7 mouse cellular contexts compared by ENCODE assay signal in genomic region chr11:103402198-103402597, GRCm38 (mm10). TPM values are rescaled to one million over a fixed set of nuclear protein-coding genes. Genes with fewer than 3 reads are reported as not detected.
DNase-seq lines count a peak whose midpoint lies in the region; ATAC-seq lines count a peak whose summit lies in the region.

No protein-coding gene starts in this region.

- no peaks in the 10 kb centered on the region for H3K4me1 ChIP-seq in limb, embryonic 11.5 days (ENCODE audit: control insufficient read depth, insufficient read depth, low read length)
- no peaks in the 10 kb centered on the region for H3K4me1 ChIP-seq in limb, embryonic 10.5 days
- no peaks in the 10 kb centered on the region for H3K4me1 ChIP-seq in intestine, embryonic 14.5 days (replicated peaks; ENCODE audit: control insufficient read depth, insufficient read depth, low read length)
- H3K4me1 ChIP-seq in stomach, embryonic 16.5 days (ENCODE audit: control insufficient read depth, insufficient read depth, low read length), result peaks cover 3% of the 10 kb centered on the region; the same call in 1 of the 2 replicates

- peak; percentile 57 for DNase-seq in limb, embryonic 11.5 days (ENCODE audit: low spot score)
- DNase-seq in limb, embryonic 10.5 days (ENCODE audit: low spot score), result no peak
- DNase-seq in MN1 (ENCODE audit: low spot score), result peak; percentile 39
- DNase-seq in cerebellum, adult 18-20 months, result peak; percentile 53 to 61
- DNase-seq in intestine, embryonic 14.5 days (ENCODE audit: low spot score), result peak; percentile 59

- no peak overlapping the region for H3K9ac ChIP-seq in limb, embryonic 11.5 days (ENCODE audit: low read length)
- H3K9ac ChIP-seq in intestine, embryonic 14.5 days (ENCODE audit: low read length), result no peak overlapping the region
- H3K9ac ChIP-seq in stomach, embryonic 16.5 days (ENCODE audit: low read length), result no peak overlapping the region

- H3K9me3 ChIP-seq in limb, embryonic 11.5 days (ENCODE audit: control insufficient read depth, low read length), result no peaks in the 10 kb centered on the region
- H3K9me3 ChIP-seq in limb, embryonic 10.5 days (replicated peaks), result no peaks in the 10 kb centered on the region
- H3K9me3 ChIP-seq in intestine, embryonic 14.5 days (ENCODE audit: control insufficient read depth, low read length), result no peaks in the 10 kb centered on the region
- no peaks in the 10 kb centered on the region for H3K9me3 ChIP-seq in stomach, embryonic 16.5 days (replicated peaks; ENCODE audit: control insufficient read depth, low read length)

- no peaks in the 10 kb centered on the region for H3K27me3 ChIP-seq in limb, embryonic 11.5 days (ENCODE audit: control insufficient read depth, insufficient read depth, low read length)
- H3K27me3 ChIP-seq in limb, embryonic 10.5 days (ENCODE audit: low read depth, poor library complexity, severe bottlenecking), result no peaks in the 10 kb centered on the region
- no peaks in the 10 kb centered on the region for H3K27me3 ChIP-seq in intestine, embryonic 14.5 days (replicated peaks; ENCODE audit: control insufficient read depth, insufficient read depth, low read length)
- H3K27me3 ChIP-seq in stomach, embryonic 16.5 days (ENCODE audit: control insufficient read depth, insufficient read depth, low read length), result no peaks in the 10 kb centered on the region

- no peaks in the 10 kb centered on the region for H3K36me3 ChIP-seq in limb, embryonic 11.5 days (ENCODE audit: control insufficient read depth, insufficient read depth, low read length)
- H3K36me3 ChIP-seq in limb, embryonic 10.5 days, result peaks cover 28% of the 10 kb centered on the region
- no peaks in the 10 kb centered on the region; the same call in 1 of the 2 replicates for H3K36me3 ChIP-seq in intestine, embryonic 14.5 days (ENCODE audit: control insufficient read depth, insufficient read depth, low read length)
- no peaks in the 10 kb centered on the region; the same call in 1 of the 2 replicates for H3K36me3 ChIP-seq in stomach, embryonic 16.5 days (ENCODE audit: control insufficient read depth, insufficient read depth, low read length)

- H3K4me2 ChIP-seq in limb, embryonic 11.5 days (ENCODE audit: low read depth, severe bottlenecking), result no peak overlapping the region
- H3K4me2 ChIP-seq in intestine, embryonic 14.5 days (ENCODE audit: low read length), result no peak overlapping the region
- H3K4me2 ChIP-seq in stomach, embryonic 16.5 days (ENCODE audit: low read depth, low read length), result no peak overlapping the region

- ATAC-seq in limb, embryonic 11.5 days (ENCODE audit: insufficient number of reproducible peaks, low FRiP score, low TSS enrichment, low read depth), result no peak
- no peak for ATAC-seq in intestine, embryonic 14.5 days (replicated peaks; ENCODE audit: low FRiP score, low TSS enrichment, low read depth)
- peak; percentile 55 for ATAC-seq in megakaryocyte, adult 5-6 weeks (ENCODE audit: poor library complexity, severe bottlenecking)
- peak; percentile 32; the same call in 1 of the 2 replicates for ATAC-seq in stomach, embryonic 16.5 days (ENCODE audit: insufficient read depth, low FRiP score)

- no peak overlapping the region for H3K4me3 ChIP-seq in limb, embryonic 11.5 days (ENCODE audit: low read depth, low read length)
- no peak overlapping the region for H3K4me3 ChIP-seq in limb, embryonic 10.5 days
- no peak overlapping the region for H3K4me3 ChIP-seq in intestine, embryonic 14.5 days (ENCODE audit: low read depth, low read length)
- H3K4me3 ChIP-seq in stomach, embryonic 16.5 days (replicated peaks; ENCODE audit: low read length), result no peak overlapping the region

- WGBS in limb, embryonic 11.5 days, result 67% methylated on average over 2 of the region's 2 CpGs
- 72% methylated on average over 2 of the region's 2 CpGs for WGBS in limb, embryonic 10.5 days
- WGBS in intestine, embryonic 14.5 days, result 63% methylated on average over 2 of the region's 2 CpGs
- WGBS in stomach, embryonic 16.5 days, result 60% methylated on average over 2 of the region's 2 CpGs

- H3K27ac ChIP-seq in limb, embryonic 11.5 days (replicated peaks; ENCODE audit: low read depth, low read length), result no peak overlapping the region
- H3K27ac ChIP-seq in limb, embryonic 10.5 days, result no peak overlapping the region
- no peak overlapping the region for H3K27ac ChIP-seq in intestine, embryonic 14.5 days (ENCODE audit: low read depth)
- H3K27ac ChIP-seq in stomach, embryonic 16.5 days (ENCODE audit: low read length), result no peak overlapping the region

RNA-seq across cellular contexts. Expression of gene Plekhm1, which starts 10.3 kb away (rescaled TPM):
- 7.9 and 8.9 TPM in 2 replicates for polyA plus RNA-seq in limb, embryonic 11.5 days (2014; fragmentation: Nextera tagmentation; extraction: Ambion mirVana)
- 7.6 and 8.2 TPM in 2 replicates for polyA plus RNA-seq in limb, embryonic 10.5 days (2016; fragmentation: Nextera tagmentation; extraction: Ambion mirVana)
- 7.2 and 8.5 TPM in 2 replicates for polyA plus RNA-seq in intestine, embryonic 14.5 days (2014; fragmentation: Nextera tagmentation; extraction: Ambion mirVana)
- 28.4 and 29.4 TPM in 2 replicates for total RNA-seq in megakaryocyte, adult 5-6 weeks (2015)
- total RNA-seq in megakaryocyte, adult 5-6 weeks (2017), result 8.3 and 12.7 TPM in 2 replicates
- 7.5 and 8.5 TPM in 2 replicates for polyA plus RNA-seq in stomach, embryonic 16.5 days (2015; fragmentation: Nextera tagmentation; extraction: Ambion mirVana)

RNA-seq across cellular contexts. Expression of gene Arhgap27, which starts 38.7 kb away (rescaled TPM):
- 4.7 TPM in 2 replicates for polyA plus RNA-seq in limb, embryonic 11.5 days (2014; fragmentation: Nextera tagmentation; extraction: Ambion mirVana)
- polyA plus RNA-seq in limb, embryonic 10.5 days (2016; fragmentation: Nextera tagmentation; extraction: Ambion mirVana), result 5.3 and 8.2 TPM in 2 replicates
- 23.8 and 24.8 TPM in 2 replicates for polyA plus RNA-seq in intestine, embryonic 14.5 days (2014; fragmentation: Nextera tagmentation; extraction: Ambion mirVana)
- 20.1 and 20.5 TPM in 2 replicates for total RNA-seq in megakaryocyte, adult 5-6 weeks (2015)
- total RNA-seq in megakaryocyte, adult 5-6 weeks (2017), result 20.1 and 21.9 TPM in 2 replicates
- 19.1 and 22.0 TPM in 2 replicates for polyA plus RNA-seq in stomach, embryonic 16.5 days (2015; fragmentation: Nextera tagmentation; extraction: Ambion mirVana)

Comparison
In these comparisons a context has a peak if more than half of its experiments do, and no peak if none do; other contexts are left out.
1. ATAC-seq: peak in megakaryocyte, adult 5-6 weeks (single experiment) and stomach, embryonic 16.5 days (single experiment); none in limb, embryonic 11.5 days (single experiment) and intestine, embryonic 14.5 days (single experiment).